Mouse (Mus musculus): ENCODE measurements around the gene Rcan2. TPM values are rescaled to one million over a fixed set of nuclear protein-coding genes. Genes with fewer than 3 reads are reported as not detected.

Gene Rcan2
- total and polyA plus RNA-seq, 2 experiments from 2014 or later: 94.3 to 167 TPM

GRCm38 (mm10) chr17:43788222-43788621 lies 12.9 kb upstream of the Rcan2 start:
- Histone ChIP-seq H3K27me3 (ENCODE audit: control insufficient read depth, insufficient read depth, low read length) (no peaks in the 10 kb centered on the region), H3K4me3 (ENCODE audit: low read depth, low read length) (no peak overlapping the region), H3K9me3 (replicated peaks; ENCODE audit: control insufficient read depth, low read length) (no peaks in the 10 kb centered on the region), H3K4me2 (ENCODE audit: low read depth, low read length) (no peak overlapping the region), H3K27ac (ENCODE audit: low read depth) (no peak overlapping the region), H3K4me1 (ENCODE audit: control insufficient read depth, insufficient read depth) (peaks cover 4% of the 10 kb centered on the region; the same call in 1 of the 2 replicates), H3K9ac (replicated peaks; ENCODE audit: low read depth, low read length) (no peak overlapping the region), H3K36me3 (replicated peaks; ENCODE audit: control insufficient read depth, insufficient read depth, low read length) (no peaks in the 10 kb centered on the region)
- no peak for DNase-seq (ENCODE audit: low spot score)
- no peak for TF ChIP-seq CTCF (IDR thresholded peaks at IDR 0.05; ENCODE audit: low read depth)
- no peak for TF ChIP-seq EP300 (IDR thresholded peaks at IDR 0.05; ENCODE audit: low read depth)
- WGBS: 92% methylated on average over 5 of the region's 5 CpGs
- no peak for ATAC-seq (ENCODE audit: insufficient read depth, low read depth)

- peak; percentile 10 for DNase-seq (ENCODE audit: low spot score)
- Histone ChIP-seq H3K9me3 (replicated peaks; ENCODE audit: control insufficient read depth, low read length) (no peaks in the 10 kb centered on the region), H3K27ac (ENCODE audit: low read depth) (peak overlapping the region; percentile 13; the same call in 1 of the 2 replicates), H3K36me3 (replicated peaks; ENCODE audit: control insufficient read depth, insufficient read depth, low read length) (no peaks in the 10 kb centered on the region), H3K27me3 (ENCODE audit: control insufficient read depth, insufficient read depth, low read length) (no peaks in the 10 kb centered on the region), H3K4me1 (ENCODE audit: control insufficient read depth, insufficient read depth) (peaks cover 4% of the 10 kb centered on the region; the same call in 1 of the 2 replicates), H3K9ac (replicated peaks; ENCODE audit: low read depth, low read length) (no peak overlapping the region), H3K4me2 (ENCODE audit: low read depth, low read length) (no peak overlapping the region), H3K4me3 (ENCODE audit: low read depth, low read length) (no peak overlapping the region)
- no peak for TF ChIP-seq CTCF (IDR thresholded peaks at IDR 0.05; ENCODE audit: low read depth)
- TF ChIP-seq EP300 (IDR thresholded peaks at IDR 0.05; ENCODE audit: low read depth): no peak
- no peak; the same call in 1 of the 2 replicates for ATAC-seq (ENCODE audit: insufficient read depth, low read depth)
Observed at GRCm38 (mm10) chr17:43789376-43789775, 11.8 kb upstream of the Rcan2 start.

- no peaks in the 10 kb centered on the region for H3K27me3 ChIP-seq (ENCODE audit: control insufficient read depth, insufficient read depth, low read length)
- no peak overlapping the region for H3K4me2 ChIP-seq (ENCODE audit: low read depth, low read length)
- no peak overlapping the region for H3K4me3 ChIP-seq (ENCODE audit: low read depth, low read length)
- 85% methylated on average over 3 of the region's 3 CpGs for WGBS
- H3K9ac ChIP-seq (replicated peaks; ENCODE audit: low read depth, low read length): no peak overlapping the region
- DNase-seq (ENCODE audit: low spot score) (no peak), ATAC-seq (ENCODE audit: insufficient read depth, low read depth) (no peak)
- TF ChIP-seq EP300 (IDR thresholded peaks at IDR 0.05; ENCODE audit: low read depth) (no peak), CTCF (IDR thresholded peaks at IDR 0.05; ENCODE audit: low read depth) (no peak)
- H3K36me3 ChIP-seq (replicated peaks; ENCODE audit: control insufficient read depth, insufficient read depth, low read length): no peaks in the 10 kb centered on the region
- H3K4me1 ChIP-seq (ENCODE audit: control insufficient read depth, insufficient read depth): no peaks in the 10 kb centered on the region
- H3K27ac ChIP-seq (ENCODE audit: low read depth): no peak overlapping the region
- no peaks in the 10 kb centered on the region for H3K9me3 ChIP-seq (replicated peaks; ENCODE audit: control insufficient read depth, low read length)
Observed at GRCm38 (mm10) chr17:43791751-43792150, 9.4 kb upstream of the Rcan2 start.

- Histone ChIP-seq H3K4me1 (ENCODE audit: control insufficient read depth, insufficient read depth) (no peaks in the 10 kb centered on the region), H3K9ac (replicated peaks; ENCODE audit: low read depth, low read length) (no peak overlapping the region), H3K9me3 (replicated peaks; ENCODE audit: control insufficient read depth, low read length) (no peaks in the 10 kb centered on the region), H3K27ac (ENCODE audit: low read depth) (peak overlapping the region; percentile 36), H3K4me3 (ENCODE audit: low read depth, low read length) (no peak overlapping the region), H3K4me2 (ENCODE audit: low read depth, low read length) (no peak overlapping the region), H3K27me3 (ENCODE audit: control insufficient read depth, insufficient read depth, low read length) (no peaks in the 10 kb centered on the region), H3K36me3 (replicated peaks; ENCODE audit: control insufficient read depth, insufficient read depth, low read length) (no peaks in the 10 kb centered on the region)
- WGBS: 17% methylated on average over 1 of the region's 1 CpGs
- TF ChIP-seq CTCF (IDR thresholded peaks at IDR 0.05; ENCODE audit: low read depth) (no peak), EP300 (IDR thresholded peaks at IDR 0.05; ENCODE audit: low read depth) (no peak)
- DNase-seq (ENCODE audit: low spot score): peak; percentile 15
- peak; percentile 49; the same call in 1 of the 2 replicates for ATAC-seq (ENCODE audit: insufficient read depth, low read depth)
Observed at GRCm38 (mm10) chr17:43794731-43795280, 6.3 kb upstream of the Rcan2 start.

GRCm38 (mm10) chr17:43801595-43802373 lies 633 bp downstream of the Rcan2 start:
- H3K27ac ChIP-seq (ENCODE audit: low read depth): peak overlapping the region; percentile 94
- under 1% methylated on average over 35 of the region's 55 CpGs for WGBS
- ATAC-seq (ENCODE audit: insufficient read depth, low read depth): peak; percentile 94

More at GRCm38 (mm10) chr17:43801595-43802373, 633 bp downstream of the Rcan2 start:
- TF ChIP-seq CTCF (IDR thresholded peaks at IDR 0.05; ENCODE audit: low read depth): peak; percentile 30; the same call in 1 of the 2 replicates
- TF ChIP-seq EP300 (IDR thresholded peaks at IDR 0.05; ENCODE audit: low read depth): no peak
- Histone ChIP-seq H3K9ac (replicated peaks; ENCODE audit: low read depth, low read length) (peak overlapping the region; percentile 86), H3K4me3 (ENCODE audit: low read depth, low read length) (peak overlapping the region; percentile 72), H3K36me3 (replicated peaks; ENCODE audit: control insufficient read depth, insufficient read depth, low read length) (no peaks in the 10 kb centered on the region), H3K27me3 (ENCODE audit: control insufficient read depth, insufficient read depth, low read length) (no peaks in the 10 kb centered on the region), H3K4me1 (ENCODE audit: control insufficient read depth, insufficient read depth) (peaks cover 16% of the 10 kb centered on the region), H3K9me3 (replicated peaks; ENCODE audit: control insufficient read depth, low read length) (no peaks in the 10 kb centered on the region), H3K4me2 (ENCODE audit: low read depth, low read length) (peak overlapping the region; percentile 82)
- peak; percentile 82 for DNase-seq (ENCODE audit: low spot score)
